Mouse (Mus musculus) kidney, embryonic 14.5 days (tissue): ENCODE data around the gene Socs3. TPM values are rescaled to one million over a fixed set of nuclear protein-coding genes. Genes with fewer than 3 reads are reported as not detected.

Source experiments
- ATAC-seq: fragments of 200-750 bp; cut with Nextera tagmentation; 2 replicates; pipeline ENCODE4 v1.8.0; 2017; ENCODE audit warnings: moderate number of reproducible peaks, mild to moderate bottlenecking, moderate TSS enrichment, moderate library complexity; ENCODE audit not compliant: low FRiP score, low TSS enrichment
- H3K27ac ChIP-seq: fragments of 300-500 bp; sonication (generic); 2 replicates; pipeline ENCODE4 v1.5.1; 2014; ENCODE audit warnings: low read depth, mild to moderate bottlenecking, low read length, moderate library complexity, mixed read lengths
- H3K27me3 ChIP-seq: fragments of 300-500 bp; sonication (generic); 2 replicates; pipeline ENCODE4 v1.6.1; 2014; ENCODE audit warnings: mild to moderate bottlenecking, low read length; ENCODE audit not compliant: control insufficient read depth, insufficient read depth
- H3K36me3 ChIP-seq: fragments of 300-500 bp; sonication (generic); 2 replicates; pipeline ENCODE4 v1.6.1; 2014; ENCODE audit warnings: low read length, mixed read lengths; ENCODE audit not compliant: control insufficient read depth, insufficient read depth
- H3K4me1 ChIP-seq: fragments of 300-500 bp; sonication (generic); 2 replicates; pipeline ENCODE4 v1.6.1; 2014; ENCODE audit warnings: low read length, mixed read lengths; ENCODE audit not compliant: control insufficient read depth, insufficient read depth
- H3K4me2 ChIP-seq: fragments of 300-500 bp; sonication (generic); replicated peaks from 2 replicates; pipeline ENCODE4 v1.6.1; 2014; ENCODE audit warnings: low read depth, mild to moderate bottlenecking, low read length
- H3K4me3 ChIP-seq: fragments of 300-500 bp; sonication (generic); 2 replicates; pipeline ENCODE4 v1.5.1; 2014; ENCODE audit warnings: mild to moderate bottlenecking, low read length
- H3K9ac ChIP-seq: fragments of 300-500 bp; sonication (generic); 2 replicates; pipeline ENCODE4 v1.6.1; 2014; ENCODE audit warnings: low read depth, mild to moderate bottlenecking, low read length, moderate library complexity
- H3K9me3 ChIP-seq: fragments of 300-500 bp; sonication (generic); 2 replicates; pipeline ENCODE4 v1.6.1; 2016; ENCODE audit warnings: low read length; ENCODE audit not compliant: control insufficient read depth
- WGBS: fragments of 180-500 bp; shearing (Covaris S2); extraction: QIAGEN DNeasy Blood & Tissue Kit; methylation state at CpG from one replicate; pipeline ENCODE4 v1.1.7; 2014; 5-methylcytosine and 5-hydroxymethylcytosine counted together
- polyA plus RNA-seq: library from polyadenylated mRNA; unstranded; fragments of >200 nt; fragmentation: Nextera tagmentation; extraction: Ambion mirVana; gene quantifications from 2 replicates; pipeline ENCODE4 v1.2.1, GENCODE M21; 2014

Socs3 gene
- polyA plus RNA-seq, 1 experiment from 2014 or later, result 6.7 TPM

DNA sequence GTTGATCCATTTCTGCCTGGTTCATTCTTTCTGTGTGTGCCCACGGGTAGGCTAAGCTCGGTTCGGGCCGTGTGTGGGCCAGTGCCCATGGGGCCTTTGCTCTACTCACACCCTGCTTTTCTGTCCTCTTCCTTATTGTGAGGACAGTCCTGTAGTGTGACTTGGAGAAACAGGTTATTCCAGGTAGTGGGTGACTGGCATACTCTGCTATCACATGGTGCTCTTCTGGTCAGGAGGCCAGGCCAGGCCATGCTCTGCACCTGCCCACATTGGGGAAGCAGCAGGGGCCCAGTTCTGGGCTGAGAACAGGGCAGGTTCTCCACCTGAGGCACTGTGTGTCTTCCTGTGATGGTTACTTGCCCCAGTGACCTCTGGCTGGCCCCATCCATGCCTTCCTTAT is 28.5 kb upstream of the Socs3 start:
- Histone ChIP-seq H3K4me1 (peaks cover 31% of the 10 kb centered on the region), H3K4me2 (no peak overlapping the region), H3K27ac (no peak overlapping the region), H3K4me3 (no peak overlapping the region), H3K36me3 (peaks cover 43% of the 10 kb centered on the region), H3K9ac (no peak overlapping the region), H3K27me3 (no peaks in the 10 kb centered on the region), H3K9me3 (no peaks in the 10 kb centered on the region)
- ATAC-seq, result no peak
- 94% methylated on average over 4 of the region's 4 CpGs for WGBS

DNA sequence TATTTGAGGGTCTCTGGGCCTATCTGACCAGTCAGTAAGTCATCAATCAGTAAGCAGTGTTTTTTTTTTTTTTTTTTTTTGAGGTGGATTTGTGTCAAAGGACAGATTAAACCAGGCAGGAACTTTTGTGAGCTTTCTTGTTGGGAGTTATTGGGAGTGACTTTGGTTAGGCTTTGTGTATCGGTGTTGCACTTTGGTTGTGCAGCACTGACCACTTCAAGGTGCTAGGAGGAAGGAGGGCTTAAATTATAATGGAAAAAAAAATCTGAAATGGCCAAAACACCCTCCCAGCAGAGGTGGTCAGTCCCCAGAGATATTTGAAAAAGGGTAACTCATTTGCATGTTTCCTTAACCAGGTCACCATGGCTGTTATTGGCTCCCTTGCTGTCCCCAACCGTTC is 27.2 kb upstream of the Socs3 start:
- WGBS, result 94% methylated on average over 2 of the region's 2 CpGs
- H3K27ac ChIP-seq, result no peak overlapping the region
- H3K27me3 ChIP-seq, result no peaks in the 10 kb centered on the region
- no peak overlapping the region for H3K4me2 ChIP-seq
- ATAC-seq, result no peak
- H3K9me3 ChIP-seq, result no peaks in the 10 kb centered on the region
- peaks cover 32% of the 10 kb centered on the region for H3K36me3 ChIP-seq
- no peak overlapping the region for H3K4me3 ChIP-seq
- no peak overlapping the region for H3K9ac ChIP-seq
- H3K4me1 ChIP-seq, result peaks cover 31% of the 10 kb centered on the region

DNA sequence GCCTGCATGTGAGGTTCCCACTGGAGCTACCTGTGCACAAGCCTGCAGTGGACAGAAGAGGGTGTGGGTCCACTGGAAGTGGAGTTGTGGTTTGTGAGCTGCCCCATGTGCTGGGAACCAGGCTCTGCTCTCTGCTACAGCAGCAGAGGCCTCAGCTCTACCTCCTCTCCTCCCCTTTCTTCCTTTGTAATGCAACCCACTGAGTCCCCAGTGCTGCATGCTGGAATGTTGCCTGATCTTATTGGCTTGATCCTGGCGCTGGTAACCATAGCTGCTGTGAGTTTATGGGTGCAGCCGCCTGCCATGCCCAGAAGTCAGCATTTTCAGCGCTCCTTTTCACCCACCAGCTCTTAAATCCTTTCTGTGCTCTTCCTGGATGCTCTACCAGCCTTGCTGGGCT is 26.2 kb upstream of the Socs3 start:
- Histone ChIP-seq H3K4me1 (peaks cover 34% of the 10 kb centered on the region), H3K4me2 (no peak overlapping the region), H3K9me3 (no peaks in the 10 kb centered on the region), H3K27me3 (no peaks in the 10 kb centered on the region), H3K36me3 (peaks cover 22% of the 10 kb centered on the region), H3K27ac (no peak overlapping the region), H3K9ac (no peak overlapping the region), H3K4me3 (no peak overlapping the region)
- no peak for ATAC-seq
- 26% methylated on average over 3 of the region's 3 CpGs for WGBS

DNA sequence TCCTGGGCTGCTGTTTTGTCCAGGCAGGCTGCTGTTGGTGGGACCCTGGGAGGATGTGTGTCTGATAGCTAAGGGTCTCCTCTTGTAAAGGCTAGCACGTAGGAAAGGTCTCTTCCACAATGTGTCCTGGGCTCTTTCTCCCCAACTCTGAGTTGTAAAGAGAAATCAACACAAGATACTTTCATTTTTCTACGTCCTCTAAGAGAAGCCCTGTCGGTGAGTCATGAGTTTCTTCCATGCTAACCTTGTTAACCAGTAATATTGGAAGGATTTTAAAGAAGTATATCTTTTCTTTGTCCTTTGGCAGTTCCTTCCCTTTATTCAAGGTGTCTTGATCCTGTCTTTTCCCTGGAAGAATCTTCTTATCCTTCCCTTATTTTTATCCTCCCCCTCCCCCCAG is 25.8 kb upstream of the Socs3 start:
- Histone ChIP-seq H3K36me3 (peaks cover 18% of the 10 kb centered on the region), H3K4me1 (peaks cover 36% of the 10 kb centered on the region), H3K9ac (no peak overlapping the region), H3K9me3 (no peaks in the 10 kb centered on the region), H3K4me3 (no peak overlapping the region), H3K27me3 (no peaks in the 10 kb centered on the region), H3K4me2 (no peak overlapping the region), H3K27ac (no peak overlapping the region)
- 58% methylated on average over 3 of the region's 3 CpGs for WGBS
- no peak for ATAC-seq

DNA sequence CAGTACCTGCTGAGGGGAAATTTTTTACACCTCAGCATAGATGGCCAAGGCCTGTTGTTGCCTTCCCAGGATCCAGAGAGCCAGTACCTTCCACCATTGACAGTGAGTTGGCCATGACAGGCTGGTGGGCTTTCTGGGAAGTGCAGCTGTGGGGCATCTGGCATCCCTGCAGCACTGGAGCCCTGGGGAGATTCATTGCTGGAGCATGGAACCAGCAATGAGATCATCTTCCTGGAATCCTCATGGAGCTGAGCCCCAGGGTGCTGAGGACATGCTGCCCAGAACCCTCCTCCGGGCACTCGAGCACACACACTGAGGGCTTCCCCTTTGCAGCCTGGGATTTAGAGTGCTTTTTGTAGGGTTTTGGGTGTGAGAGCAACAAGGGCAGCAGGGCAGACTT is 25.4 kb upstream of the Socs3 start:
- Histone ChIP-seq H3K9ac (no peak overlapping the region), H3K4me2 (no peak overlapping the region), H3K27me3 (no peaks in the 10 kb centered on the region), H3K27ac (no peak overlapping the region), H3K4me3 (no peak overlapping the region), H3K9me3 (no peaks in the 10 kb centered on the region), H3K36me3 (peaks cover 15% of the 10 kb centered on the region), H3K4me1 (peaks cover 36% of the 10 kb centered on the region)
- WGBS, result 72% methylated on average over 2 of the region's 2 CpGs
- ATAC-seq, result no peak

DNA sequence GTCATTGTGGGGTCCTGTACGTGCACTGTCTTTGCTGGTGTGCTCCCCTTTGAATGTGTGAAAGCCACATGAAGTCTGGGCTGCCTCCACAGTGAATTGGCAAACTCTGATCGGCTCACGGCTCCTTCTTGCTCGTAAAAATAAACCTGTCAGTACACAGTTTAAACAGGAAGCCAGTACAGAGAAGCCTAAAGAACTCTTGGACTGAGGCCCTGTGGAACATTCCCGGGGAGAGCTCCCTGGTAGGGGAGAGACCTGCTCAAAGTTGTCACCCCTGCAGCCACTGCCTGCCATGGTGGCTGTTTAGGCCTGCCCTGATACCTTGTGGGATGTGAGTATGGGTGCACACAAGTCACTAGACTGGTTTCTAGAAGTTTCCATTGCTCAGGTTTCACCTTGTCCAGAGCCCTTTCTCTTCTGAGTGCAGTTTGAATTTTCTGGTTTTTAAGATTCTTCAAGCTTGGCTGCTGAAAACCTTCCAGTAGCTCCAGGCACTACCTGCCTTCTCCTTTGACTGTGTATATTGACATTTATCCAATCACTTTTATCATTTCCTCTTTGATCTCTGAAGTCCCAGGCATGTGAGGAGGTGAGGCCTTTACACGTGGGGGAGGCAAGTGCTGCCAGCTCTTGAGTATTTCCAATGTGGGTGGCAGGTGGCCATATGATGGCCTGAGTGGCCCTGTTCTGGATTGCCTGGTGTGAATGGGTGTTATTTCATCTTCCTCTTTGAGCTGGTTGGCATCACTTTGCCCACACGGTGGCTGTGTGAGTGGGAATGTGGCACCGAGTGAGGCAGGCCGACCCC is 24.6 kb upstream of the Socs3 start:
- Histone ChIP-seq H3K36me3 (peaks cover 9% of the 10 kb centered on the region), H3K9ac (0 out of 2 replicates have a peak overlapping the region, but pooled peaks have one; percentile 4), H3K27me3 (no peaks in the 10 kb centered on the region), H3K9me3 (no peaks in the 10 kb centered on the region), H3K4me1 (peaks cover 36% of the 10 kb centered on the region), H3K4me3 (no peak overlapping the region), H3K4me2 (no peak overlapping the region), H3K27ac (peak overlapping the region; percentile 24; the same call in 1 of the 2 replicates)
- no peak for ATAC-seq
- WGBS, result 51% methylated on average over 9 of the region's 9 CpGs

DNA sequence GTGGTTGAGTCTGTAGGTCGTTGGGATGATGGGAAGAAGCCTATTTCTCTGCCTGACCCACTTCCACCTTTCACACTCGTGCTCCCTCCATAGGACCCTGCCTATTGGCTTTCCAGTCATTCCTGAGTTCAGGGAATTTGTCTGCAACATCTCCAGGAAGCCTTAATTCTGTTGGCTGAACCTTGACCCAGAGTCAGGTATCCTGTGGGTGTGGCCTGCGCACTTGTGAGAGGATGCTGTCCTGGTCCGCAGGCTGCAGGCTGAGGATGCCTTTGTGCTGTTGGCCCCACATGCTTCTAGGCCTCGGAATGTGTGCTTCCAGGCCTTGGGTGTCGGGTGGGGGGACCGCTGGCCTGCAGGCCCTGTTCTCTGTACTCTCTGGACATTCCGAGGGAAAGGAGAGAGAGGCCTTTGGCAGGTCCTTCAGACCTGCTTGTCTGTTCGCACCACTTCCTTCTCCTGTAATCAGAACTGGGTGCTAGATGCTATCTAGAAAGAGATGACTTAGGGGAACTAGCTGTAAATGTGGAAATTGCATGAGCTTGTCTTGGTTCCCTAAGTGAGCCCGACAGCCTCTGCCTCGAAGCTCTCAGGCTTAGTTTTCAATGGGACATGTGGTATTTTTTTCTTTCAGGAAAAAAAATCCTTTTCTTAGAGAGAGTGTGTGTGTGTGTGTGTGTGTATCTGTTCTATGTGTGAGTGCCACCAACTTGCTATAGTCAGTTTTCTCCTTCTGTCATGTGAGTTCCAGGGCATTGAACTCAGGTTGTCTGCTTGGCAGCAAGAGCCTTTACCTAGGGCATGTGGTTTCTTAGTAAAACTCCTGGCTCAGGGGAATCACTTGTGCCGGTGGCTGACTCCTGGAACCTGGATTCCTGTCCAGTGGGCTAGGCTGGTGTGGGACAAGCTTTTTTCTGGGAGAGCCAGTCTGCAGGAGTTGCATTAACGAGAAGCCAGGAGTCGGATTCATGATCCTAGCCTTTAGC is 23.6 kb upstream of the Socs3 start:
- Histone ChIP-seq H3K4me1 (peaks cover 37% of the 10 kb centered on the region), H3K4me2 (no peak overlapping the region), H3K4me3 (no peak overlapping the region), H3K9me3 (no peaks in the 10 kb centered on the region), H3K27ac (peak overlapping the region; percentile 24; the same call in 1 of the 2 replicates), H3K36me3 (peaks cover 6% of the 10 kb centered on the region; the same call in 1 of the 2 replicates), H3K9ac (0 out of 2 replicates have a peak overlapping the region, but pooled peaks have one; percentile 4), H3K27me3 (no peaks in the 10 kb centered on the region)
- no peak for ATAC-seq
- WGBS, result 69% methylated on average over 14 of the region's 14 CpGs

DNA sequence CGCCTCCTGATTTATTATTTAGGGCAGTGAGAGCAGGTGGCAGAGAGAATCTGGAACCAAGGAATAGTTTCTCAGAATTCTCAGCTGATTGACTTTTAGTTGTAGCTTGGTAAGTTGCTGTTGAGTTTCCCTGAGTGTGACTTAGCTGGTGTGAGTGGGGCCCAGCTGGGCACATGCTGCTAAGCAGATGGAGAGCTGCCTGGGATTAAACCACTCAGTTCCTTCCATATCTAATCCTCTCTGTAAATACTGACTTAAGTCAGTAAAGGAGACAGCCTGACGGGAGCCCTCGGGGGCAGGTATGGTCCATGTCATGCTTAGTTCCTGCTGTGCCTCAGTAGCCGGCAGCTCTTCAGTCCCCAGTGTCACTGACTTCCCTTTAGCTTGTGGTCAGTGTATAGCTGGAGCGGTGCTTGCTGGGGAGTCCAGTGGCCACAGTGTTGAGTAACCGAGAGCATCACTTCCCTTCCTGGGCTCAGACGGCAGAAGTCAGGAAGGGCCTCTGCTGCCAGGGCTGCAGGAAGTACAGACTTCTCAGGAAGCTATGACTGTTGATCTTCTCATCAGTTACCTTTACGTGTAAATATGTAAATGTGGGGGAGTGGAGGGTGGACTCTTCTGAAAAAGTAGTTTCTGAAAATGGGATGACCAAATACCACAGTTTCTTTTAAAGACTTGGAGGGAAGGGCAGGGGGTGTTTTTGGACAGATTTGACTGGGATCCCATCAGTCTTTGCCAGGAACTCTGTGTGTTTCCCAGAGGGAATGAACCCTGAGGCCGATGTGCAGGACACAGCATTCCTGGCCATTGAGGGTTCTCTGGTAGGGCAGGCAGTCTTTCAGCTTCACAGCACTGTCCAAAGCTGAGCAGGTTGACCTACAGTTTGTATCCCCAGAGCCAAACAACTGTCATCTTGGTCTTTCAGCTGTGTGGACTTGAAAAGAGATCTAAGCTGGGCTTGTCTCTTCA is 21.9 kb upstream of the Socs3 start:
- no peak for ATAC-seq
- 71% methylated on average over 9 of the region's 9 CpGs for WGBS
- Histone ChIP-seq H3K4me1 (peaks cover 50% of the 10 kb centered on the region), H3K9me3 (no peaks in the 10 kb centered on the region), H3K36me3 (no peaks in the 10 kb centered on the region), H3K27me3 (no peaks in the 10 kb centered on the region), H3K4me3 (no peak overlapping the region), H3K4me2 (no peak overlapping the region), H3K27ac (no peak overlapping the region), H3K9ac (no peak overlapping the region)
